Mouse (Mus musculus): ENCODE measurements around the gene Olfr588-ps1. TPM values are rescaled to one million over a fixed set of nuclear protein-coding genes. Genes with fewer than 3 reads are reported as not detected.
"Not testable (repeated sequence)": the region's sequence is repeated elsewhere in the genome, so short reads cannot be mapped to it uniquely, and the experiment has no call there.

Gene Olfr588-ps1
- not detected for total RNA-seq (2021)
- long read RNA-seq, experiment 1, result 0 reads
- long read RNA-seq, experiment 2, result 0 reads

DNA sequence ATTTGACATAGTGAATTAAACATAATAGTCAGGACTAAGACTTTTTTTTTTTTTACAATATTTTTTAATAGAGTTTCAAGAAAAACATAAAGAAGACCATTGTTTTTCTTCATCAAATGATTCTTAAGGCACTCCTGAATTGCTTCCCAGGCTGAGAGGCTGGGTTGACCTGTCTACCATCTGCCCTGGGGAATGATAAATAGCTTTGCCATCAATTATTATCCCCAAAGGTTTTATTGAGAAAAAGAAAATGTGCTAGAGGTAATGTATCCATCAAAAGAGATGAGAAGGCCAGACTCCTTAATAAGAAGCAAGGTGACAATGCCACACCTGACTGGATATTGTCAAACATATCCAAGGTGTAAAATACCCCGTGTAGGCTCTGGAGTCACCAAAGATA, at the start of gene Olfr588-ps1:
Gene Olfr588-ps1, plus strand, starts transcription at position 301 of the 400 bp plus-strand sequence.
- intact Hi-C loops (cut with DNase I; ENCODE audit: low total_unique reads), result no loop called here
- no peak for DNase-seq

DNA sequence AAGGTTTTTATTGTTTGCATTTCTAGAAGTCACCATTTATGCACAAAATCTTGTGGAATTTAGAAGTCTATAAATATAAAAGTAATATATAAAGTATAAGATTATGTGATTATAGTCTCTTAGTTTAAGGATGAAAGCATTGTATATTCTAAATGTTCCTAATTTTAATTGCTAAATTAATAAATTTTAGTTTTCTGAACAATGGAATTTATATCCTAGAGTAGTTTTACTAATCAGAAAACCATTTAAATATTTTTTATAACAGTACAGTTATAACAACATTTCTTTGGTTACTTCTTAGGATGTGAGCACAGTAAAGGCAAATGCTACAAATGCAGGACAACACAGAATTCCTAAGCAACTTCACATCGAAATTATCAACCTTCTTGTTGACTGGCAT, 43.3 kb upstream of the Olfr588-ps1 start, which contains the start of gene Olfr585:
Gene Olfr585, plus strand, starts transcription at position 301 of the 400 bp plus-strand sequence.
- intact Hi-C loops (cut with DNase I; ENCODE audit: low total_unique reads), result no loop called here
- DNase-seq, result no peak

DNA sequence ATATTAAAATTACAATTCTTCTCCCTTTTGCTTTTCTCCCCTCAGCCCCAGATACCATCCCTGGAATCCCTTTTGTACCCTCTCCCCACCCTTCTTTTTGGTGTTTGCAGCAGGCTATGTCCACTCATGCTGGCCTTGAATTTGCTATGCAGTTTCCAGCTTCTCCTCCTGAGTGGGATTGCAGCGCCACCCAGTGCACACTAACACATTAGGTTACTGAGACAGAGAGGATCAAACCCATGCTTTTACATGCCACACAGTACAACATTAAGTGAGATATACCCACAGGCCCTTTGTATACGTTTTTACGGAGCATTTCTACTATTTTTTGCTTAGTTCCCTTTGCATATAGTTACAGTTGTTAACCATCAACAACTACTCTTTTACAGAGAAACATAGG, 21.3 kb upstream of the Olfr588-ps1 start:
- intact Hi-C loops (cut with DNase I; ENCODE audit: low total_unique reads), result no loop called here
- no peak for DNase-seq

DNA sequence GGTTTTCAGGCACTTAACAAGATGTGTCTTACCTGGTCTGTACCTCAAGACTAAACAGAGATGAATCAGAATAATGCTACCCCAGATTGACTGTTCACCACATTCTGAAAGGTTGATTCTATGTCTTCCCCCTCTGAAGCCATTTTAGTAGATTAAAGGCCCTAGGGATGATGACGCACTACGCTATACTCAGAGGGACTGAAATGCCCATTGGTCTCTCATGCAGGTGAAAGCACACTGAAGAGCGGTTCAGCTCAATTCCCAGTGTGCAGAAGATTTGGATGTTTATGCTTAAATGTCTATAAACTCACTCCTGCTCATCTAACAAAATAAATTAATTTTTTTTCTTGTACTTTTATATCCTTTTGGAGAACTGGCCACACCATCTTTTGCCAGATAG, 15.1 kb upstream of the Olfr588-ps1 start, which contains the start of gene Olfr586:
Gene Olfr586, minus strand, starts transcription at position 101 of the 400 bp plus-strand sequence.
- DNase-seq, result no peak
- intact Hi-C loops (cut with DNase I; ENCODE audit: low total_unique reads), result no loop called here

DNA sequence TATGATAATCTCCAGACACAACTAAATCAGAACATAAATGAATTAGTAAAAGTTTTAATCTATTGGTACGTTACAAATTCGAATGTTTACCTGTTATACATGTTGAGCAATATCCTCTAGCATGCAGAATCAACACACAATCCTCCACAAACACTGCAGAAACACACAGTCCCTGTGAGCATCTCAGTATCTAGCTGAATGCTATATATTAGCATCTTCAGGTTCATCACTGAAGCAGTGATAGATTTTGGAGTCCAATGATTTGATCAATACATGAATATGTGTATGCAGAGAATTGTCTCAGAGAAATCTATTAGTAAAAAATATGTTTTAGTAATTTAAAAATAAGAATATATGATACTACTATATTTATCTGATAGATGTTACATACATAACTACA, 15.6 kb downstream of the Olfr588-ps1 start, which contains the start of gene Olfr589:
Gene Olfr589, minus strand, starts transcription at position 101 of the 400 bp plus-strand sequence.
- intact Hi-C loops (cut with DNase I; ENCODE audit: low total_unique reads), result no loop called here
- no peak for DNase-seq

DNA sequence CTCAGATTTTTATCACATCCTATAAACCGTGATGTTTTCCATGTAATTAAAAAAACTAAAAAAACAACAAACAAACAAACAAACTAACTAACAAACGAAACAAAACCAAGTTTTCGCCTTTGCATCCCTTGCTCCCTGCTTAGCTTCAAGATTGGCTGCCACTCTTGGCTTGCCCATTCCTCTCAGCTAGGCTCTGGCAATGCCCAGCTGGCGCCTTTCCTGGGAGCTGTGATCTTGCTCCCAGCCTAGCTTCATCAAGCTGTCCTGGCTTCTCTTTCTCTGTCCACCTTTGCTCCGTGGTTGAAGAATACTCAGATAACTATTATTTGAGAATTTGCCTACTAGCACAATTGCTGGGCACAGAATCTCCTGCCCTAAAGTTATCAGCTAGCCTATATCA, 29.0 kb downstream of the Olfr588-ps1 start:
- DNase-seq, result no peak
- intact Hi-C loops (cut with DNase I; ENCODE audit: low total_unique reads), result no loop called here

DNA sequence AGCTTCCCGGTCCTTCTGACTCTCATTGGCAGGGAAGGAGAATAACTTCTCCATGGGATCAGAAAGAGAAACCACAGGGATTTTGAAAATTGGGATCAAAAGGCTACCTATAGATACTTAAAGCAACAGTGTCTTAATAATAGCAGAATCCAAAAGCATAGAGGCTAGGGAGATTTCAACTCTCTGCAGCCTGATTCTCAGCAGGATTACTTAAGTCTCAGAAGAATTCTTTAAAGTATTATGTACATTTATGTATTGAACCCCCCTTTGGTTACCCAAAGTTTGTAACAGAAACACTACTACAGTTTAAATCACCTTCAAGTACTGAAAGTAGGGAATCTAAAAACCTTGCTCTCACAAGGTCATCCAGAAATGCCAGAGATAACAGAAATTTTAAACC, 37.6 kb downstream of the Olfr588-ps1 start, which contains the start of gene Olfr591:
Gene Olfr591, minus strand, starts transcription at position 101 of the 400 bp plus-strand sequence.
- intact Hi-C loops (cut with DNase I; ENCODE audit: low total_unique reads), result no loop called here
- DNase-seq, result no peak

DNA sequence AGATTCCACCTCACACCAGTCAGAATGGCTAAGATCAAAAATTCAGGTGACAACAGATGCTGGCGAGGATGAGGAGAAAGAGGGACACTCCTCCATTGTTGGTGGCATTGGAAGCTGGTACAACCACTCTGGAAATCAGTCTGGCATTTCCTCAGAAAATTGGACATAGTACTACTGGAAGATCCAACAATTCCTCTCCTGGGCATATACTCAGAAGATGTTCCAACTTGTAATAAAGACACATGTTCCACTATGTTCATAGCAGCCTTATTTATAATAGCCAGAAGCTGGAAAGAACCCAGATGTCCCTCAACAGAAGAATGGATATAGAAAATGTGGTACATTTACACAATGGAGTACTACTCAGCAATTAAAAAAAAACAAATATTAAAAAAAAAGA, 43.8 kb downstream of the Olfr588-ps1 start, which contains the start of gene Olfr592:
Gene Olfr592, plus strand, starts transcription at position 301 of the 400 bp plus-strand sequence.
- DNase-seq; intact Hi-C loops (cut with DNase I; ENCODE audit: low total_unique reads): not testable (repeated sequence)

Other genes starting within 250 kb of the Olfr588-ps1 start
- not detected for gene Olfr569, start 250.0 kb upstream of the Olfr588-ps1 start, total RNA-seq (2021)
- gene Olfr570, start 246.3 kb upstream of the Olfr588-ps1 start, total RNA-seq (2021), result not detected
- gene Olfr571, start 223.3 kb upstream of the Olfr588-ps1 start, total RNA-seq (2021), result not detected
- not detected for gene Olfr572, start 216.5 kb upstream of the Olfr588-ps1 start, total RNA-seq (2021)
- not detected for gene Olfr573-ps1, start 198.3 kb upstream of the Olfr588-ps1 start, total RNA-seq (2021)
- not detected for gene Olfr574, start 192.4 kb upstream of the Olfr588-ps1 start, total RNA-seq (2021)
- gene Olfr575, start 182.1 kb upstream of the Olfr588-ps1 start, total RNA-seq (2021), result not detected
- not detected for gene Olfr576, start 178.2 kb upstream of the Olfr588-ps1 start, total RNA-seq (2021)
- not detected for gene Olfr577, start 164.9 kb upstream of the Olfr588-ps1 start, total RNA-seq (2021)
- not detected for gene Olfr578, start 151.6 kb upstream of the Olfr588-ps1 start, total RNA-seq (2021)
- gene Olfr582, start 102.9 kb upstream of the Olfr588-ps1 start, total RNA-seq (2021), result not detected
- not detected for gene Olfr583, start 89.6 kb upstream of the Olfr588-ps1 start, total RNA-seq (2021)
- not detected for gene Olfr584, start 59.0 kb upstream of the Olfr588-ps1 start, total RNA-seq (2021)
- not detected for gene Olfr585, start 43.2 kb upstream of the Olfr588-ps1 start, total RNA-seq (2021)
- not detected for gene Olfr586, start 15.2 kb upstream of the Olfr588-ps1 start, total RNA-seq (2021)
- gene Olfr589, start 15.5 kb downstream of the Olfr588-ps1 start, total RNA-seq (2021), result not detected
- not detected for gene Olfr591, start 37.5 kb downstream of the Olfr588-ps1 start, total RNA-seq (2021)
- not detected for gene Olfr592, start 43.9 kb downstream of the Olfr588-ps1 start, total RNA-seq (2021)
- gene Olfr593, start 71.0 kb downstream of the Olfr588-ps1 start, total RNA-seq (2021), result not detected
- gene Olfr594, start 76.1 kb downstream of the Olfr588-ps1 start, total RNA-seq (2021), result not detected
- gene Usp17ld, start 111.6 kb downstream of the Olfr588-ps1 start, total RNA-seq (2021), result not detected
- gene Olfr596, start 164.8 kb downstream of the Olfr588-ps1 start, total RNA-seq (2021), result not detected
- not detected for gene Olfr597, start 175.4 kb downstream of the Olfr588-ps1 start, total RNA-seq (2021)
- not detected for gene Olfr598, start 182.7 kb downstream of the Olfr588-ps1 start, total RNA-seq (2021)
- not detected for gene Olfr599, start 195.0 kb downstream of the Olfr588-ps1 start, total RNA-seq (2021)
- gene Olfr600, start 208.8 kb downstream of the Olfr588-ps1 start, total RNA-seq (2021), result not detected
- not detected for gene Olfr601, start 221.8 kb downstream of the Olfr588-ps1 start, total RNA-seq (2021)
- gene Olfr603, start 245.3 kb downstream of the Olfr588-ps1 start, total RNA-seq (2021), result not detected

Measured in gastrocnemius, postnatal 14 days (tissue).